9 mouse cellular contexts compared by ENCODE assay signal in genomic region chr5:33589221-33589888, GRCm38 (mm10). TPM values are rescaled to one million over a fixed set of nuclear protein-coding genes. Genes with fewer than 3 reads are reported as not detected.
DNase-seq lines count a peak whose midpoint lies in the region; ATAC-seq and TF ChIP-seq lines count a peak whose summit lies in the region.
"Had no signal": no experiment of that assay in that cellular context is flagged by ENCODE, and none has a peak within 500 bp of the region (broad histone marks: within the 10 kb centered on the region; RNA-seq: fewer than 3 reads in every experiment).

No protein-coding gene starts in this region.

- H3K4me3 ChIP-seq in heart, postnatal 0 days (ENCODE audit: low read depth, low read length), result no peak overlapping the region
- H3K4me3 ChIP-seq: liver, embryonic 15.5 days had no signal

- peak; percentile 83 for ATAC-seq in erythroblast, adult 5-6 weeks (replicated peaks; ENCODE audit: low FRiP score, poor library complexity, severe bottlenecking)
- ATAC-seq in heart, postnatal 0 days (ENCODE audit: insufficient read depth, low read depth), result peak; percentile 51; the same call in 1 of the 2 replicates

- H3K4me1 ChIP-seq in heart, postnatal 0 days (ENCODE audit: control insufficient read depth, insufficient read depth), result no peaks in the 10 kb centered on the region
- H3K4me1 ChIP-seq: liver, embryonic 15.5 days had no signal

- 64% methylated on average over 5 of the region's 5 CpGs for WGBS in heart, postnatal 0 days

- peak; percentile 77 for DNase-seq in ES-CJ7 (ENCODE audit: low read depth, low spot score)
- peak; percentile 90 for DNase-seq in brain, embryonic 14.5 days (ENCODE audit: low read depth)
- DNase-seq in heart, postnatal 0 days (ENCODE audit: low spot score), result peak; percentile 45
- peak; percentile 26 for DNase-seq in layer of hippocampus, adult 9-10 months (ENCODE audit: low spot score)
- peak; percentile 51 for DNase-seq in lung, postnatal 25 days (ENCODE audit: low spot score)
- DNase-seq in retina, postnatal 7 days (ENCODE audit: low read depth, low spot score), result peak; percentile 75
- peak; percentile 52 for DNase-seq in urinary bladder, adult 2 months (ENCODE audit: low spot score)

- no peak overlapping the region for H3K9ac ChIP-seq in heart, postnatal 0 days (replicated peaks; ENCODE audit: low read depth, low read length)
- H3K9ac ChIP-seq: liver, embryonic 15.5 days had no signal

- H3K9me3 ChIP-seq in heart, postnatal 0 days (replicated peaks; ENCODE audit: control insufficient read depth, low read length), result no peaks in the 10 kb centered on the region
- H3K9me3 ChIP-seq: liver, embryonic 15.5 days had no signal

- no peak for TF ChIP-seq EP300 in heart, postnatal 0 days (IDR thresholded peaks at IDR 0.05; ENCODE audit: low read depth)

- peak; percentile 96 for TF ChIP-seq CTCF in brain, embryonic 14.5 days (IDR thresholded peaks at IDR 0.05; ENCODE audit: borderline replicate concordance, extremely low read depth, insufficient read depth, insufficient read length)
- peak; percentile 97 for TF ChIP-seq CTCF in heart, postnatal 0 days (IDR thresholded peaks at IDR 0.05; ENCODE audit: low read depth)

- H3K36me3 ChIP-seq in heart, postnatal 0 days (replicated peaks; ENCODE audit: control insufficient read depth, insufficient read depth, low read length), result no peaks in the 10 kb centered on the region
- H3K36me3 ChIP-seq: liver, embryonic 15.5 days had no signal

- H3K27ac ChIP-seq in heart, postnatal 0 days (ENCODE audit: low read depth), result no peak overlapping the region
- H3K27ac ChIP-seq: liver, embryonic 15.5 days had no signal

- H3K27me3 ChIP-seq in heart, postnatal 0 days (ENCODE audit: control insufficient read depth, insufficient read depth, low read length), result no peaks in the 10 kb centered on the region
- H3K27me3 ChIP-seq: liver, embryonic 15.5 days had no signal

- H3K4me2 ChIP-seq in heart, postnatal 0 days (ENCODE audit: low read depth, low read length), result no peak overlapping the region
- H3K4me2 ChIP-seq: liver, embryonic 15.5 days had no signal

- TF ChIP-seq POLR2A in brain, embryonic 14.5 days (IDR thresholded peaks at IDR 0.05; ENCODE audit: borderline replicate concordance, extremely low read depth, insufficient read depth, insufficient read length, poor library complexity, severe bottlenecking), result no peak

RNA-seq across cellular contexts. Expression of gene Fam53a, which starts 40.1 kb away (rescaled TPM):
- 17.9 and 19.9 TPM in 2 replicates for polyA plus RNA-seq in brain, embryonic 14.5 days (2012; rRNA removed)
- 3.3 and 6.1 TPM in 2 replicates for total RNA-seq in erythroblast, adult 5-6 weeks (2015; ENCODE audit: low replicate concordance)
- total RNA-seq in erythroblast, adult 5-6 weeks (2017; ENCODE audit: low replicate concordance), result 2.5 and 3.3 TPM in 2 replicates
- total RNA-seq in heart, postnatal 0 days (2014; rRNA removed; ENCODE audit: low replicate concordance), result 42.0 and 149 TPM in 2 replicates
- polyA plus RNA-seq in heart, postnatal 0 days (2015; fragmentation: Nextera tagmentation; extraction: Ambion mirVana), result 41.0 and 55.2 TPM in 2 replicates
- 20.9 and 24.2 TPM in 2 replicates for polyA plus RNA-seq in urinary bladder, adult 2 months (2012; rRNA removed)

RNA-seq across cellular contexts. Expression of gene Gm9903, which starts 40.4 kb away (rescaled TPM):
- polyA plus RNA-seq in brain, embryonic 14.5 days (2012; rRNA removed), result 0.98 and 1.00 TPM in 2 replicates
- not detected in 2 replicates for total RNA-seq in erythroblast, adult 5-6 weeks (2015; ENCODE audit: low replicate concordance)
- not detected in 2 replicates for total RNA-seq in erythroblast, adult 5-6 weeks (2017; ENCODE audit: low replicate concordance)
- total RNA-seq in heart, postnatal 0 days (2014; rRNA removed; ENCODE audit: low replicate concordance), result not detected in 2 replicates
- 1.6 and 2.4 TPM in 2 replicates for polyA plus RNA-seq in heart, postnatal 0 days (2015; fragmentation: Nextera tagmentation; extraction: Ambion mirVana)
- polyA plus RNA-seq in urinary bladder, adult 2 months (2012; rRNA removed), result 1.0 and 1.1 TPM in 2 replicates

Comparison
In these comparisons a context has a peak if more than half of its experiments do, and no peak if none do; other contexts are left out.
1. DNase-seq: peak in every context shown above with its lines; median percentile 90 in brain, embryonic 14.5 days; 77 in ES-CJ7; 75 in retina, postnatal 7 days; 52 in urinary bladder, adult 2 months; 51 in lung, postnatal 25 days; 45 in heart, postnatal 0 days; 26 in layer of hippocampus, adult 9-10 months.